Mouse (Mus musculus) left cerebral cortex, postnatal 10 days (tissue): Measurements from ENCODE around the gene Trip4. TPM values are rescaled to one million over a fixed set of nuclear protein-coding genes. Genes with fewer than 3 reads are reported as not detected.
"Not testable (repeated sequence)": the region's sequence is repeated elsewhere in the genome, so short reads cannot be mapped to it uniquely, and the experiment has no call there.

Source experiments
- DNase-seq, 2 experiments: peaks; one replicate each; pipeline ENCODE4 v3.0.0; 2021 to 2022; ENCODE audit warnings: low spot score in 2 of 2, mixed read lengths in 1 of 2; ENCODE audit errors: extremely low spot score in 1 of 2
- intact Hi-C: fragments of 180-260 bp; cut with DNase I; formaldehyde crosslinking; loops from one replicate; pipeline ENCODE4 v1.15.1; 2025
- total RNA-seq, 2 experiments: library from RNA; stranded (reverse); gene quantifications; 2 replicates each; pipeline ENCODE4 v1.2.3; 2021

The Trip4 gene
- total RNA-seq, 2 experiments from 2014 or later, result 34.8 to 37.6 TPM

DNA sequence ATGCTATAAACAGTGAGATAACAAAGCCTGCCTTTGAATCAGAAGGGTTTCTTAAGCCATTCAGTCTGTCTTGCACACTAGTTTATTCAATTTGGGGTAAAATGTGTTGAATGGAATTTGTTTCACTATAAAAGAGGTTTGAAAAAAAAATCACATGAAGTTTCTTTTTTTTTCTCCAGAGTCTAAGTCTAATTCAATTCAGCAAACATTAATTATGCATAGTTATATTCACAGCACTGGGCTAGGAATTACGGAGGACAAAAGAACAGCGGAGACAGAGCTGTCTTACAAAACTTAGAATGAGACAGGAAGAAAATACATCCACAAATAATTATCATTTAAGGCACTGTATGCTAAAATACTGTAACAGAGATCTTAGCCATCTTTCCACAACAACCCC, 90.2 kb downstream of the Trip4 start:
- intact Hi-C loops, result no loop called here
- no peak for DNase-seq

DNA sequence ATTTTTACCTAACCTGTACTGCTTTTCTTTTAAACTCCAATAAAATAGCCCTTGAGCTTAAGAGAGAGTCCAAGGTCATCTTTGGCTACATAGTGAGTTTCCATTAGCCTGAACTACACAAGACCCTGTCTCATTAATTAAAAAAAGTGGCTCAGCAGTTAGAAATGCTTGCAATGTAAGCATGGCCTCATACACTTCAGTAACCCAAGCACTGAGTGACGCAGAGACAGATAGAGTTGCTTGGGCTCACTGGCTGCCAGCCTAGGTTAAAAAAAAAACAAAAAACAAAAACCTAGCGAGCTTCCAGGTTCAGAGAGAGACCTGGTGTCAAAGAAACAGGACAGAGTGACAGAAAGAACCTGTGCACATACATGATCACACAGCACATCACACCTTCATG, 95.8 kb downstream of the Trip4 start:
- intact Hi-C loops, result no loop called here
- no peak for DNase-seq

DNA sequence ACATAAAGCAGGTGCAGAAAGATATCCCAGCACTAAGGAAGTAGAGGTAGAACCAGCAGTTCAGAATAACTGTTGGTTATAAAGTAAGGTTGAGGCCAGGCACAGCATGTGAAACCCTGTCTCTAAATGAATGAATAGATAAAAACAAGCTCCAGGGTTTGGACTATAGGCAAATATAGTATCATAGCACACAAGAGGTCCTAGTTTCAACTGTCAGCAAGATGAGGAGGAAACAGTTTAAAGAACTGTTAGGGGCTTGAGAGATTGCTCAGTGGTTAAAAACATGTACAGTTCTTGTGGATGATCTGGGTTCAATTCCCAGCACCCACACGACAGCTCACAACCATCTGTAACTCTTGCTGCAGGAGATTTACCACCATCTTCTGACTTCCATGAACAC, 96.8 kb downstream of the Trip4 start:
- intact Hi-C loops, result no loop called here
- DNase-seq, result no peak

DNA sequence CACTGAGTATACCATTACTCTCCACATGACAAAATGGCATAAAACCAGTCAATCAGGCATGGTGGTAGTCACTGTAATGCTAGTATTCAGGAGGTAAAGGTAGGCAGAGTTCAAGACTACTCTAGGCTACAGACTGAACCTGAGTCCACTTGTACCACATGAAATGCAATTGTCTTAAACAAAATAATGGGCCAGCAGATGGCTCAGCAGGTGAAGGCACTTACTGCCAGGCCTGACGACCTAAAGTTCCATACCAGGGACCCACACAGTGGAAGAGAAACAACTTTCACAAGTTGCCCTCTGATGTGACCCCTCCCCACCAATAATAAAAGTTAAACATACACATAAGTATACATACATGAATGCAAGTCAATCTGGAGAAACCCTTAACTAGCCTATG, 100.8 kb downstream of the Trip4 start:
- no peak for DNase-seq
- intact Hi-C loops, result no loop called here

DNA sequence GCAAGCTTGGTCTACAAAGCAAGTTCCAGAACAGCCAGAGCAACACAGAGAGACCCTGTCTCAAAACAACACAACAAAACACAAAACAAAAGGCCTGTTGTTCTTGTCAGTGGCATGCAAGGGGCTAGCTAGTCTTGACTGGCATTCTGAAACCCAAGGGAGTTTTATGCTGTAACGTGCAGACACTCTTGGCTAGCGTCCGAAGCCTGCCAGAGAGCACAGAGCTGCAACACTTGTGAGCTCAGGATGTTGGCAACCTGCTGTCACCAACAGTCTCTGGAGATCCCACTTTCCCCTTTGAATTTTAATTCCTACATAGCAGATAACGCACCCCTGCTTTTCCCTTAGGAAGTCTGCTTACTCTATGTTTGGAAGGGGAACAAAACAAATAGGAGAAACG, 101.3 kb downstream of the Trip4 start:
- intact Hi-C loops, result no loop called here
- peak in 1 of 2 experiments; percentile 40 for DNase-seq

DNA sequence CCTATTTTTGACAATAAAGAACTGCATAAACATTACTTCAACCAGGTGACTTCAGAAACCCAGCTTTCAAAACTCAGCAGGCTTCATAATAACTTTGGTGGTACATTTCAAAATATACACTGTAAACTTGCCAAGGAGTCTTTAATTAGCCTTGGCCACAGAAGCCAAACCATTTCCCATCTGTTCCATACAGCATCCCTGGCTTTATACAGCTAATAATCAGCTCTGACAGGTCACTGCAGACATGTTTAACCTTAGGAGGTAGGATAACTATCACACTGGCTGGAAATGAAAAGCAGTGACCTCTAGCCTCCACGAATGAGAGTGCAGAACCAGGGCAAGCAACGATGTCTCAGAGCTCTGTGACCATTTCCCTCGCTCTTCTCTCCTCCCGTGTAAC, 108.8 kb downstream of the Trip4 start:
- DNase-seq, result no peak

DNA sequence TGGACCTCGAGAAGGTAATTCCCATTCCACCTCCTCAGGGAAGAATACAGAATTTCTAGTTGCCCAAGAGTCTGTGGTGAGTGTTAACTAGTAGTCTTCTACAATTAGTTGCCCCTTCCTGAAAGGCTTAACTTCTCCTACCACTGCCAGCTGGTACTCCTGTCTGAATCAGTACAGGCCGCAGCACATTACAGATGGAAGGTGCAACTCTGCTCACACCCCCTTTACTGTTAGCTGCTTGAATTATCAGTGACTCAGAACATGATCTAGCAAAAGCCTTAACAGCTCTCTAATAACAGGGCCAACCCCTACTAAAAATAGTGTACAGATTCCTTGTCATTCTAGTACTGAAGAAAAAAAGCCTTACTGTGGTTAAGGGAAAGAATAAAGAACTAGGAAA, 112.9 kb downstream of the Trip4 start:
- intact Hi-C loops, result no loop called here
- no peak for DNase-seq

More for the DNA sequence above, 108.8 kb downstream of the Trip4 start:
- intact Hi-C loops, result no loop called here

DNA sequence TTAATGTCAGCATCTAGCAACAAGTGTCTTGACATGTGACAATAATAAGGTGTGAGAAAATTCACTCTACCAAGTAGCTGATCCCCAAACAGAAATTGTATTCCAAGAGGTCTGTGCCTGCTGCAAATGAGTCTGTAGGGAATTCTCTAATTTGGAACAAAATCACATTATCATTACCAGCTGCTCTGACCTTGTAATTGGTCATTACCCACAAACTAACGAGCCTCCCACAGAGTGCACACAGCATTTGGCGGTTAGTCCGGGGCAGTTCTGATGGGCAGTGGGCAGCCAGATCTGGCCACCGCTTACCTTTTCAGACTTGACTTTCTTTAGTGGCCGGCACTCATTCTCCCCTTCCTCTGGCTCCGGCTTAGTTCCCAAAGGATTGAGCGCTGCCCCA, 114.3 kb downstream of the Trip4 start:
- intact Hi-C loops, result no loop called here
- no peak for DNase-seq

DNA sequence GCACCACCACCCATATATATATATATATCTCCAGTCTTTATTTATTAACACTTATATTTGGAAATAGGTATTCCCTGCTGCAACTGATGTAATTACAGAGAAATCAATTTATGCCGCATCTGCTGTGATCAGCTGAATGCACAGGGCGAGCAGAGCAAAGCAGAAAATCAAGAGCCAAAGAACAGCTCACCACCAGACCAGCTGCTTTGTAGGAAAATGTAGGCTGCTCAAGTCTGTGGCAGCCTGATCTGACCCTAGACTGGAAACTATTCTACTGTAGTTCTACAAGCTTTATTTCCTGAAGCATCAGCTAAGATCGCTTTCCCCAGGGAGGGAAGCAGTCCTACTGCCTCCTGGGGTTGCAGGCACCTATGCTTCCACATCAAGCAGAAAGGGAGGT, 115.1 kb downstream of the Trip4 start:
- DNase-seq, result no peak
- intact Hi-C loops, result no loop called here

DNA sequence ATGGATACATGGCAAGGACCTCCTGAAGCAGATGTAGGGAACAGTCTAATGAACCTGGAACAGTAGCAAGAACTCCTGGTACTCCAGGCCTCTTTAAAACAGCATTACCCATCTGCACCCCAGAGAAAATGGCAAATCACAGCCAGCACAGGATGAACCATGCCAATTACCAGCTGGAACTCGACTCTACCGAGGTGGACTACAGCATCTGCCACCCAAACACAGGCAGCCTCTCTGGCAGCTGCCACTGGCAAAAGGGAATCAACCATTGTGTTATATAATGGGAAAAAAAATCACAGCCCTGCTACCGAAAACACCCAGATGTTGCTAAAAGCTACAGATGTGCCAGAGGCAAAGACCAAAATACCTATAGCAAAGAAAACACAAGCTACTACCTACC, 115.5 kb downstream of the Trip4 start:
- intact Hi-C loops, result no loop called here
- no peak for DNase-seq

DNA sequence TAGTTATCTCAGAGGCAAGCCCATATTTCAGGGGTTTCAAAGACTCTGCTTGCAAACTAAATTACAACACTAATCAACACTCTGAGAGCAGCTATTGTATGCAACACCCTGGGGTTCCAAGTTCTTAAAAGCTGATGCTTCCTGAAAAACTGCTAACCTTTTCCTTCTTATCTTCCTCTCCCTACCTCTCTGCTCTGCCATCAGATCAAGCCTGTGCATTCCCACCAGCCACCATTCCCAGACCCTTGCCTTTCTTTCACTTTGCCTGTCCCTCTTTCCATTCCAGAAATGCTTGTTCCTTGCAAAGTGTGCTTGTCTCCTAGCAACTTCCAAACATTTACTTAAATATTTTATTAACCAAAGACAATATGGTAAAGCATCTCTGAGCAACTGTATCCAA, 116.7 kb downstream of the Trip4 start:
- no peak for DNase-seq
- intact Hi-C loops, result no loop called here

DNA sequence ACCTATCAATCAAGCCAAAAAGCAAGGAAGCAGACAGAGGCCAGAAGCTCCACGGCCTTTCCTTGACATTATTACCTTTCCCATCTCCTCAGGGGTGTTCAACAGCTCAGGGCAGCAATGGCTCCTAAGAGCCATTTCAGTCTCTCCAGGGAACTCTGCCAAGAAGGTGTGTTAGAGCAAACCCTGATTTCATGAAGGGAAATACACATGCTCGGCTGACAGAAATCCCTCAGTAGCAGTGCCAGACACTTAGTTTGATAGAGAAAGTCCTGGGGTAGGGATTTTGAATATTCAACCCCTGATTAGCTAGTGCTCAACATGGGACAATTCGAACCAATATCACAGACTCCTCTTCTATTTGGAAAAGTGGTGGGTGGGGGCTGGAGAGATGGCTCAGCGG, 117.5 kb downstream of the Trip4 start:
- no peak for DNase-seq
- intact Hi-C loops, result no loop called here

DNA sequence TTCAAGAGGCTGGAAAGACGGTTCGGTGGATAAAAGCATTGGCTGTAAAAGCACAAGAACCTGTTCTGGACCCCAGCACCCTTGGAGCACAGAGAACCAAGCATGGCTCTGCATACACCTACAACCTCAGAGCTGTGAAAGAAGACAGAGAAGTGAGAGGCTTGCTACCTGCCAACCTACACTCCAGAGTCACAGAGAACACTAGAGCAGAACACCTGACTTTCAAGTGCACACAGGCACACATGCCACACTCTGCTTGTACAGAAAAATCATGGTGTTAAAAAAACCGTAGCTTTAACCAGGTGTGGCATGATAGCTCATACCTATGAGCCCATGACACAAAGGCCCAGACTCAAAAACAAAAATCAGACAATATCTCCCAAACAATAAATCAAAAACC, 118.8 kb downstream of the Trip4 start:
- intact Hi-C loops, result no loop called here
- no peak for DNase-seq

DNA sequence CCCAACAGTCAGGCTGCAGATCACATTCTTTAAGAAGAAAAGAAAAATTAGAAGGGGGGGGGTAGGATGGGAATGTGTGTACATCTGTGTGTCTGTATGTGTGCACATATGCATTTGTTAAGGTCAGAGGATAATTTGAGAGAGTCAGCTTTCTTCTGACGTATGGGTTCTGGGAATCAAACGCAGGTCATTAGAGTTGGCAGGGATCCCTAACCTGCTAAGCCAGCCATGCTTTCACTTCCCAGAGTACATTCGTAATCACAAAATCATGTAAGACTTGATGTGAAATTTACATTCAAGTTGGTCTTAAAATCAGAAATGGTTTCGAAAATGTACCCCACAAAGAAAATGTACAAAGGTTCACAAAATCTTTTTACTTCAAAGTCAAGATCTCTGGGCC, 120.0 kb downstream of the Trip4 start:
- no peak for DNase-seq
- intact Hi-C loops, result no loop called here

DNA sequence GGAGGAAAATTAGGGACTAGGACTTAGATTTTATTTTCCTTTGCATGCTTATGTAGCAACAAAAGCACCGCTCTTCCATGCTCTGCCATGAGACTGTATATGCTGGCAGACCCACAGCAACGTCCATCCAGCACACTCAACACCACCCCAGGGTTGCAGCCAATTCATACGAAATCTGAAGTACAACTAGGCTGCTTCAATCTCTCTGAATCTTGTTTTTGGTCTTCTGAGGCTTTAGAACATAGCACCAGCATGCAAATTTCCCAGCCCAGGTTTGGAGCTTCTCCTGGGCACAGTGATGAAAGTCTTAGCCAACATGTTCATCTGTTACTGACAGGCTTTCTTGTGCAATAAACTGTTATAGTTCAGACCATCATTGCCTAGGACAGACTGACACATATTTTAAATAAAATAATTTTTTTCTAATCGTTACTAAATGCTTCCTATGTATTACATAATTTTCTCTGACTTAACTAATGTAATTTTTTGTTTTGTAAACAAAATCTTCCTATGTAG, 120.7 kb downstream of the Trip4 start:
- intact Hi-C loops, result no loop called here
- DNase-seq, result no peak

DNA sequence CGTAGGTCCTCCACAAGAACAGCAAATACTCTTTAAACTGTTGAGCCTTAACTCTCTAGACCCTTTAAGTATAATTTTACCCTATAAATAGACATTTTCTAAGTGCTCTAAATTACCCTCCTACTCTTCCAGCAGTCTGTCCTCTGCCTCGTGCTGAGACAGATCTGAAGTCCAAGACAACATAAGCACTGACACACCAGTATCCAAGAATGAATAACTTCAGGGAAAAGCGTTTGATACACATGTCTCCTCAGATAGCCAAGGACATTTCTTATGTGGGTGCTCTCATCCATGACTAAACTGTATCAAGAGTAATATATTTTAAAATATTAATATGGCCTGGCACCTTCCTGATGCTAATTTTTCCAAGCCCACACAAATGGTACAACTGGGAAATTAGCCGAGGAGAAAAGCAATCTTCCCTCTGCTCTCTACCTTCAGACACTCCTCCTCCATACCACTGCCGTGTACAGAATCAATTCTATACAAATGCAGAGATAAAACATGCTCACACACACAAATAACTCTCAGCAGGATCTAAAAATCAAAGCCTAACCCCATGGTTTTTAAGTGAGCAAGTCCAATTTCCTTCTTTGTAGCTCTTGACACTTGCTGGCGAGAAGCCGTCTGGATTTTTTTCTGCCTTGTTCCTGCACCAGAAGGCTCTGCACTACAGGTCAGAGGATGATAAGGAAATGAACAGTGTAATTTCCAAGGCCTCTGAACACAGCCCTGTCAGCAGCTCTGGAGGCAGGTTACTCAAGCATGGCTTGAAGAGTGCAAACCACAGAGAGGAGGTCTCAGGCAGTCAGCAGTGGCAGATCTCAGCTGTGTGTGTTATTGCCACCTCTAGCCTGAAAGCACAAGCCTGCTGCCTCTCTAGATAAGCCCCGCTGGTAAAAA, 121.5 kb downstream of the Trip4 start:
- intact Hi-C loops, result no loop called here
- no peak for DNase-seq

DNA sequence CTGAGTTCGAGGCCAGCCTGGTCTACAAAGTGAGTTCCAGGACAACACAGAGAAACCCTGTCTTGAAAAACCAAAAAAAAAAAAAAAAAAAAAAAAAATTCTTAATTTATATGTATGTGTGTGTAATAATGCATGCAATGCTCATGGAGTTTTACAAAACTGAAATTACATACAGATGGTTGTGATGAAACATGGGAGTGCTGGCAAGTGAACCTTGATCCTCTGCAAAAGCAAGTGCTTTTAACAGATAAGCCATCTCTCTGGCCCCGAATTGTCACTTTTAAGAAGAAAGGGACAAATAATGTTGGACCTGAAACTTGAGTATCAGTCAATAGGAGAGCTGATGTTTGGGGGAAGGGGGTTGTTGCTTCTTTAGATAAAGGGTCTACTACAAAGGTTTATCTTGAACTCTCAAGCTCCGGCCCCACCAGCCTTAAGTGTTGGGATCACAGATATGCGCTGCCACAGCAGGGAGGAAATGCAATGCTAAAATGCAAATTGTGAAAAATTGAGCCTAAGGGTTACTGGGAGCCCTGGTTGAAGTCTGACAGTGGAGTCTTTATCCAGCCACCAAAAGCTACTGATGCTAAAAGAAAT, 122.7 kb downstream of the Trip4 start:
- intact Hi-C loops, result no loop called here
- no peak for DNase-seq

DNA sequence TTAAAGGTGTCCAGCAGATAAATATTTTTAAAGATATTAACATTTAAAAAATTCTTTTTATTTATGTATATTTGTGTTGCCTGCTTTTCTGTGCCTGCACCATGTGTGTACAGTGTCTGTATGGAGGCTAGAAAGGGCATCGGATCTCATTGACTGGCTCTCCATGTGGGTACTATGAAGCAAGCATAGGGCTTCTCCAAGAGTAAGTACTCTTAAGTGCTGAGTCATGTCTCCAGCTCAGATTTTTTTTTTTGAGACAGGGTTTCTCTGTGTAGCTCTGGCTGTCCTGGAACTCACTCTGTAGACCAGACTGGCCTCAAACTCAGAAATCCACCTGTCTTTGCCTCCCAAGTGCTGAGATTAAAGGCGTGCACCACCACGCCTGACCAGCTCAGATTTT, 129.0 kb downstream of the Trip4 start:
- intact Hi-C loops, DNase-seq: not testable (repeated sequence)
